Mouse (Mus musculus): Measurements from ENCODE around the gene Emx1. TPM values are rescaled to one million over a fixed set of nuclear protein-coding genes. Genes with fewer than 3 reads are reported as not detected.

The Emx1 gene
- polyA plus RNA-seq, 1 experiment = not detected

- H3K4me3 ChIP-seq (replicated peaks; ENCODE audit: extremely low read depth, low read depth, low read length) = no peak overlapping the region
- no peak for DNase-seq
- 13% methylated on average over 14 of the region's 14 CpGs for WGBS
Observed at GRCm38 (mm10) chr6:85189361-85189760, 2.1 kb downstream of the Emx1 start.

DNA sequence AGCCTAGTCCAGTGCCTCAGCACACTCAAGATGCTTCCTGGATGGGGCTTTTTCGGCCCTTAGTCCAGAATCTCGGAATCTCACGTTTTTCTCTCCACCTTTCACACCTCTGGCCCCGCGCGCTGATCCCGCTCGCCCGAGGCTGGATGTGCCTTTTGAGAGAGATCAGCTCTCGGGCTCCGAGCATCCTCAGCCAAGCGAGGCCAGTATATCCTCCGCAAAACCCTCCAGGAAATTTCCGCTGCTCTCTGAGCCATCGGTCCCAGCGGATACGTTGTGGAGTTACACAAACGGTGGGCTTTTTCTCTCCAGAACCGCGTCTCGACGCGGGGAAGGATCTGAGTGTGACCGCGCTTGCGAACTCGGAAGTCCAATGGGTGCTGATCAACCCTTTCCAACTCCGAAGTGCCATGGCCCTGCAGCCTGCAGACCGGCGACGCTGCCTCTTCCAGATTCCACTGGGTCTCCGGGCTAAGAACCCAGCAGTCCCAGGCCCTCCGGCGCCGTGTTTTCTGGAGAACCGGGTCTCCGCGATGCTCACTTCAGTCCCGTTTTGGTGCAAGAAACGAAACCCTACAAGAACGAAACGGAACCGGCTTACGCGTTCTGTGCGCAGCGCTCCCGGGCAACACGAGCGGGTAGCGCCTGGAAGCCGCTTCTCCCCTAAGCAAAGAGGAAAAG, 2.8 kb downstream of the Emx1 start:
- Histone ChIP-seq H3K4me1 (ENCODE audit: control insufficient read depth, insufficient read depth, low read length) (peaks cover 3% of the 10 kb centered on the region; the same call in 1 of the 2 replicates), H3K4me3 (replicated peaks; ENCODE audit: extremely low read depth, low read depth, low read length) (no peak overlapping the region)
- WGBS = 2% methylated on average over 52 of the region's 52 CpGs
- no peak for DNase-seq
- no peak for TF ChIP-seq POLR2A (IDR thresholded peaks at IDR 0.05; ENCODE audit: borderline replicate concordance, extremely low read depth, low read depth, low read length)

More at GRCm38 (mm10) chr6:85189361-85189760, 2.1 kb downstream of the Emx1 start:
- H3K4me1 ChIP-seq (ENCODE audit: control insufficient read depth, insufficient read depth, low read length) = peaks cover 3% of the 10 kb centered on the region; the same call in 1 of the 2 replicates
- TF ChIP-seq CTCF (IDR thresholded peaks at IDR 0.05; ENCODE audit: insufficient read depth, low read length) (no peak), POLR2A (IDR thresholded peaks at IDR 0.05; ENCODE audit: borderline replicate concordance, extremely low read depth, low read depth, low read length) (no peak)

- Histone ChIP-seq H3K4me1 (ENCODE audit: control insufficient read depth, insufficient read depth, low read length) (peaks cover 3% of the 10 kb centered on the region; the same call in 1 of the 2 replicates), H3K4me3 (replicated peaks; ENCODE audit: extremely low read depth, low read depth, low read length) (no peak overlapping the region)
- DNase-seq = no peak
- WGBS = 7% methylated on average over 13 of the region's 13 CpGs
- TF ChIP-seq POLR2A (IDR thresholded peaks at IDR 0.05; ENCODE audit: borderline replicate concordance, extremely low read depth, low read depth, low read length) (no peak), CTCF (IDR thresholded peaks at IDR 0.05; ENCODE audit: insufficient read depth, low read length) (no peak)
Observed at GRCm38 (mm10) chr6:85190671-85191070, 3.4 kb downstream of the Emx1 start.

DNA sequence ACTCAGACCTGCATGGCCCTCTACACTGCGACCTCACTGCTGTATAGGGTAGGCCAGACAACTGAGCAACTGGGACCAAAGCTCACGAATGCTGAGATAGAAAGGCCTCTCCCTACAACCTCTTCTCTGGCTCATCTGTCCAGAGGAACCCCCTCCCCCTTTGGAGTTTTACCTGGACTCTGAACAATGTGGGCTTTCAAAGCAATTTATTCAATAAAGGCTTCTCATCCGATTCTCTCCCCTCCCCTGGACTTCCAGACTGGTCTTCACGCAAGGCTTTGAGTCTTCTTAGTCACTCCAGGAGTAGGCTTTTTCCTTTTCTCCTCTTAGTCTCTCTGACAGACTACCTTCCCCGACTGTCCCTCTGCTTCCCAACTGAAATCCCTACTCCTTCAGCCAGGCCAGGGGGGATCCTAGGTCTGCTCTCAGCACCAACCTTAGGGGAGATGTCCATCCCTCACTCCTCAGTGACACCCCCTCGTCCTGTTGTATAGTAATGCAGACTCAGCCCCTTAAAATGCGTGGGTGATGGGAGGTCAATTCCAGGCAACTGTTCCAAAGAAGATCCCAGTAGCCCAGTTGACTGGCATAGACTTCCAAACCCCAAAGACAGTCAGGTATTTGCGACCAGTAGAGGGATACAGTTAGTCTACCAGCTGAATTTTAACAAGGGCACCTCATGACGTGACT, 4.7 kb downstream of the Emx1 start:
- Histone ChIP-seq H3K4me1 (ENCODE audit: control insufficient read depth, insufficient read depth, low read length) (peaks cover 3% of the 10 kb centered on the region; the same call in 1 of the 2 replicates), H3K4me3 (replicated peaks; ENCODE audit: extremely low read depth, low read depth, low read length) (no peak overlapping the region)
- no peak for TF ChIP-seq CTCF (IDR thresholded peaks at IDR 0.05; ENCODE audit: insufficient read depth, low read length)
- TF ChIP-seq POLR2A (IDR thresholded peaks at IDR 0.05; ENCODE audit: borderline replicate concordance, extremely low read depth, low read depth, low read length) = no peak
- no peak for DNase-seq
- WGBS = 42% methylated on average over 9 of the region's 9 CpGs

DNA sequence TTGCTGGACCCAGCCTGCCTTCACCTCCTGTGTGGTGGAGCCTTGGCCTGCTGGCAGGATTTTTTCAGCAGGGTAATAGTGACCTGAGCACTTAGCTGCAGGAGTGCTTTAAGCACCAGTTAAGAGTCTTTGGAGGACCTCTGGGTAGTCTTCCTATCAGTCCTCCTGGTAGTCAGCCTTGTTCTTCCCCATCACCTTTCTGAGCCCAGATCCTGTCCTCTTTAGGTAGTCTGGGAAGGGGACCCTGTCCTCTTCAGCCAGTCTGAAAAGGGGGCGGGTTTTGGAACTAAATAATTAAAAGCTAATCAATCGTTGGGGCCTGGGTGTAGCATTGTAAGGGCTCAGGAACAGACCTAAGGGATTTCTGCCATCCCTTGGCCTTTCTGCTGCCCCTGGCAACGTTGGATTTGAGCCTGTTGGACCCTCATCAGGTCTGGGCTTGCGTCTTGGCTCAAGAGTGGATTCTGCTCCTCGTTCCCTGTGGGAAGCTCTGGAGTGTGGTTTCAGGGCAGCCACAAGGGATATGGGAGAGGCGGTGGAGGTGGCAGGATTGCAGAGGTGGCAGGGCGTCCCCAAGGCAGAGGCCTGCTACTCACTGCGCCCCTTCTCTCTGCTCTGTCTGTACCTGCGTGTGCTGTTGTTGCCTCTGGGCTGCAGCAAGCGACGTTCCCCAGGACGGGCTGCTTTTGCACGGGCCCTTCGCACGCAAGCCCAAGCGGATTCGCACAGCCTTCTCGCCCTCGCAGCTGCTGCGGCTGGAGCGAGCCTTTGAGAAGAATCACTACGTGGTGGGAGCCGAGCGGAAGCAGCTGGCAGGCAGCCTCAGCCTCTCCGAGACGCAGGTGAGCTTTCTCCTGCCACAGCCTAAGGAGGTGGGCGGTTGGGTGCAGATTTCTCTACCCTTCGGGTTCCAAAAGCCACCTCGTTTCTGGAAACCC, 6.4 kb downstream of the Emx1 start:
- no peak for DNase-seq
- TF ChIP-seq POLR2A (IDR thresholded peaks at IDR 0.05; ENCODE audit: borderline replicate concordance, extremely low read depth, low read depth, low read length) (no peak), CTCF (IDR thresholded peaks at IDR 0.05; ENCODE audit: insufficient read depth, low read length) (no peak)
- Histone ChIP-seq H3K4me3 (replicated peaks; ENCODE audit: extremely low read depth, low read depth, low read length) (no peak overlapping the region), H3K4me1 (ENCODE audit: control insufficient read depth, insufficient read depth, low read length) (peaks cover 3% of the 10 kb centered on the region; the same call in 1 of the 2 replicates)
- WGBS = 8% methylated on average over 29 of the region's 29 CpGs

DNA sequence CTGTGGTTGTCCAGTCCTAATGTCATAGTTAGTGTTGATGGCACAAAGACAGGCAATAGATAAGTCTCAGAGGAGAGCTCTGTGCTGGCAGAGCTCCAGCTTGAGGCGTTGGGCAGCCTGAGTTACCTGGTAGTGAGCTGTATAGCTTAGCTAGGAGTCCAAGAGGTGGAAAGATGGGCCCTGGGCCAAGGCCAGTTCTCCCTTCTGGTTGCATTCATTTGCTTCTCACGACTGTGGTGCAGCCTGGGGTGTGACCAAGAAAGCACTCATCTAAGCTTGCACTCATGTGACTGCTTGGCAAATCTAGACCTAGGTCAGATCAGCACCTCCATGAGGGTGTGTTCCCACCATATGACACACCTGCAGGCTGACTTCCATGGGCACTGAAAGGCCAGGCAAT, 10.7 kb downstream of the Emx1 start:
- TF ChIP-seq CTCF (IDR thresholded peaks at IDR 0.05; ENCODE audit: insufficient read depth, low read length) (no peak), POLR2A (IDR thresholded peaks at IDR 0.05; ENCODE audit: borderline replicate concordance, extremely low read depth, low read depth, low read length) (no peak)
- no peaks in the 10 kb centered on the region for H3K4me1 ChIP-seq (ENCODE audit: control insufficient read depth, insufficient read depth, low read length)
- WGBS = 46% methylated on average over 2 of the region's 2 CpGs
- H3K4me3 ChIP-seq (replicated peaks; ENCODE audit: extremely low read depth, low read depth, low read length) = no peak overlapping the region
- DNase-seq = no peak

DNA sequence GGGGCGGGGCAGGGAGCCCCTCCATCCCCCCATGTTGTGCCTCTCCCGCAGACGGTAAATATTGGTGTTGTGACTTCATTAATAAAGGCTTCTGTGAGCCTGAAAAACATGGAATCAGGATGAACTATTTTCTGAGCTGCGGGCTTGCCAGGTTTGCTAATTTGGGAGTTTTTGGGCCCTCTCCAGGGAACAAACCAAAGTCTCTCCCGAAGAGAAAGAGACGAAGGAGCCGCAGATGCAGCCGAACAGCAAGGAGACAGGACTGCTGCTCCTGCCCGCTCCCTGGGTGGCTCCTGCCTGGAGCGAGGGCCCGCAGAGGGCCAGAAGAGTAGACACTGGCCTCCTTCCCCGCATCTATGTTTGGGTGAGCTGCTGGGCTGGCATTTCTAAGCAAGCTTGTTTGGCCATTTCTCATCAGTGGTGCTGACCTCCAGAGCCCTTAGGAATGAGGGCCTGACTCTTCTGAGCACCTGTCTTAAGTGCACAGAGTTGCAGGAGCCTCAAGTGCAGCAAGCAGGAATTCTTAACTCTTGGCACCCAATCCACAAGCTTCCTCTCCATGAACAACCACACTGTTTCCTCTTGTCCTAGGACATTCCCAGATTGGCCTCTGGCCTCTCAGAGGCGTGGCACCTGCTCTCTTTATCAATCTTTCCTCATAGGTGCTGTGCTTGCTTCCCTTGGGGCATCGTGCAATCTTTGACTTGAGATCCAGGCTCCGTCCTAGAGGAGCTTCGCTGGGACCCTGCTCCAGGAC, 19.1 kb downstream of the Emx1 start:
- no peak for DNase-seq
- TF ChIP-seq CTCF (IDR thresholded peaks at IDR 0.05; ENCODE audit: insufficient read depth, low read length) (no peak), POLR2A (IDR thresholded peaks at IDR 0.05; ENCODE audit: borderline replicate concordance, extremely low read depth, low read depth, low read length) (no peak)
- 37% methylated on average over 16 of the region's 16 CpGs for WGBS
- Histone ChIP-seq H3K4me3 (replicated peaks; ENCODE audit: extremely low read depth, low read depth, low read length) (no peak overlapping the region), H3K4me1 (ENCODE audit: control insufficient read depth, insufficient read depth, low read length) (no peaks in the 10 kb centered on the region)

GRCm38 (mm10) chr6:85206939-85207285, 19.7 kb downstream of the Emx1 start:
- TF ChIP-seq POLR2A (IDR thresholded peaks at IDR 0.05; ENCODE audit: borderline replicate concordance, extremely low read depth, low read depth, low read length) (no peak), CTCF (IDR thresholded peaks at IDR 0.05; ENCODE audit: insufficient read depth, low read length) (no peak)
- no peak overlapping the region for H3K4me3 ChIP-seq (replicated peaks; ENCODE audit: extremely low read depth, low read depth, low read length)
- DNase-seq = no peak
- 41% methylated on average over 15 of the region's 15 CpGs for WGBS
- no peaks in the 10 kb centered on the region for H3K4me1 ChIP-seq (ENCODE audit: control insufficient read depth, insufficient read depth, low read length)

DNA sequence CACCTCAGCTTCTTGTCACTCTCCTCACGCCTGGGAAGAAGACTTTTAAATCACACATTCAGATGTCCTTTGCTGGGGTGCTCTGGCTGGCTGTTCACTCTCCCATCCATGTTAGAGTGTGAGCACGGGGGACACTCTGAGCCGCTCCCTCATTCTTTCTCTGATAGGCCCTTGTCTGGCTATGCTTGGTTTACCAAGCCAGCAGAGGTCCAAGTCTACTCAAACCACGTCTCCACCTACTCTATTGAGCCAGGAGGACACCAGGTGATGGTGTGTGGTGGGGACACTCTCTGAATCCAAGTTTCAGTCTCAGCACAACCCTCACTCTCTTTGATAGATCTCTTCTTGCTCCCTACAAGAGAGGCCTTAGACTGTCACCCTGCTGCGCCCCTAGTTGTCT, 20.1 kb downstream of the Emx1 start:
- DNase-seq = no peak
- TF ChIP-seq POLR2A (IDR thresholded peaks at IDR 0.05; ENCODE audit: borderline replicate concordance, extremely low read depth, low read depth, low read length) = no peak
- TF ChIP-seq CTCF (IDR thresholded peaks at IDR 0.05; ENCODE audit: insufficient read depth, low read length) = no peak
- WGBS = 59% methylated on average over 5 of the region's 5 CpGs

More for the DNA sequence above, 20.1 kb downstream of the Emx1 start:
- Histone ChIP-seq H3K4me1 (ENCODE audit: control insufficient read depth, insufficient read depth, low read length) (no peaks in the 10 kb centered on the region), H3K4me3 (replicated peaks; ENCODE audit: extremely low read depth, low read depth, low read length) (no peak overlapping the region)
